Mouse (Mus musculus) CH12.LX (cell line): Measurements from ENCODE around the gene Hoxb5.

Source experiments
- NRF1 ChIP-seq: IDR thresholded peaks from 2 replicates; pipeline ENCODE4 v1.6.1; 2014; ENCODE audit warnings: low read depth, mild to moderate bottlenecking, inconsistent platforms, low read length, improper control_type of control experiment, moderate library complexity
- POLR2A ChIP-seq: IDR thresholded peaks from 2 replicates; pipeline ENCODE4 v1.6.1; 2011; ENCODE audit warnings: low read depth, mild to moderate bottlenecking, improper control_type of control experiment, low read length
- ZC3H11A ChIP-seq: IDR thresholded peaks from 2 replicates; pipeline ENCODE4 v1.6.1; 2012; ENCODE audit warnings: low read depth, mild to moderate bottlenecking, inconsistent platforms, low read length, improper control_type of control experiment

GRCm38 (mm10) chr11:96343206-96343745, 40.1 kb downstream of the Hoxb5 start:
- TF ChIP-seq ZC3H11A (no peak), POLR2A (no peak), NRF1 (no peak)
